Mouse (Mus musculus): ENCODE measurements around the gene Fyb.

DNA sequence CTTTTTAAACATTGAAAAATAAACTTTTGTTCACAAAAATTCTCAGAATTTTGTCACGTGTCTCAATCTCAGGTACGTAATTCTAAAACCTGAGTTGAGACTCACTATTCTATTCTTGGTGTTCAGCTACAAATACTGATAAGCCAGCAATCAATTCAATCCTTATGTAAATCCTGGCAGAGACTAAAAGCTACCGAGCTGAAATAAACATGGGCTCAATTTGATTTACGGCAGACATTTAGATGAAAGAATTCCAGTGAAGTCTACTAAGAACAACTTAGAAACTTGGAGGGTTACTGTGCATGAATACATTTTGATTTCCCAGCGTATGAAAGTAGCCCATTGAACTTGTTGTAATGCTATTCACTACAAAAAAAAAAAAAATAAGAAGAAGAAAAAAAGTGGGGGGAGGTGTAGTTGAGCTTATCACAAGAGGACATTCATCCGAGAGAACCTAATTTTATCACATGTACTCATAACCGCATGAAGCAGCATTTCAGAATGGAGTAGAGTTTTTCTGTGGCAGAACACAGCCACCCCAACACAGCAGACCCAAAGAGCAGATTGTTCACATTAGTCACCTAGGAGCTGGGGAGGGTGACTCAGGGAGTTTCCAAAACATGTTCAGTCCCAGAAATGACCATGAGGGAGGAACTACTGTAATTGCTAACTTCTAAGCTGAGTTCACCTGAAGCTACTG lies 17.1 kb downstream of the Fyb start:
- TF ChIP-seq CTCF (IDR thresholded peaks at IDR 0.05; ENCODE audit: borderline replicate concordance, extremely low read depth, insufficient read depth, insufficient read length) (no peak), POLR2A (IDR thresholded peaks at IDR 0.05; ENCODE audit: borderline replicate concordance, extremely low read depth, insufficient read depth, insufficient read length, poor library complexity, severe bottlenecking) (no peak)

Data from brain, embryonic 14.5 days (tissue).